Mouse (Mus musculus): ENCODE data around the gene Necap2. TPM values are rescaled to one million over a fixed set of nuclear protein-coding genes. Genes with fewer than 3 reads are reported as not detected.

Necap2 gene
- polyA plus RNA-seq, 1 experiment = 22.6 TPM

DNA sequence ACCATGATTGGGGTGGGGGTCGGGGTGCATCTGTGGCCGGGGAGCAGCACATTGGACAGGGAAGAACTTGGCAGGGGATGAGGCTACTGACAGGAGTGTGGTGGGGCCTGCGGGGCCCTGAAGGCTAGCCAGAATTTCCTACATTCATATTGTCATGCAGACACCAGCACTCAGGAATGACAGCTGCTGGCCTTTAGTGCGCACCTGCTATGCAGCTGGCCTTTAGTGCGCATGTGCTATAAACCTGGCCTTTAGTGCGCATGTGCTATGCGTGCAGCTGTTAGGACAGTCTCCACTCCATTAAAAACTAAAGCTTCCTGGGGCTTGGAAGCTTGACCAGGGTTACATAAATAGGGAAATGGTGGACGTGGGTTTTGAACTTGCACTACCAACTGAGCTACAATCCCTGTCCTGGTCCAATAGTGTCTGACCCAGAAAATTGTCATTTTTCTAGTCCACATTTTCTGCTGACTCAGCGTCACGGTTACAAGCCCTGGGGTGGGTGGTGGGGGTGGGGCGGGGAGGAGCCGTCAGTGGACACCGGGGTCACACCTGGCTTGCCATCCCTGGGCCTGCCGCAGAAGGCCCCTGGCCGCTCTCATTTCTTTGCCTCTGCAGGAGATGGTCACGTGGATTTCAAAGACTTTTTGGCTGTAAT is 28.5 kb upstream of the Necap2 start:
- Histone ChIP-seq H3K9me3 (ENCODE audit: control insufficient read depth, low read length) (peaks cover 7% of the 10 kb centered on the region), H3K27me3 (ENCODE audit: control insufficient read depth) (peaks cover 2% of the 10 kb centered on the region; the same call in 1 of the 2 replicates), H3K4me1 (ENCODE audit: control insufficient read depth) (no peaks in the 10 kb centered on the region), H3K36me3 (ENCODE audit: control insufficient read depth) (peaks cover 13% of the 10 kb centered on the region), H3K4me3 (replicated peaks) (no peak overlapping the region)
- TF ChIP-seq TAL1 (IDR thresholded peaks at IDR 0.05; ENCODE audit: low read length) (no peak), GATA1 (IDR thresholded peaks at IDR 0.05; ENCODE audit: low read length) (no peak)

DNA sequence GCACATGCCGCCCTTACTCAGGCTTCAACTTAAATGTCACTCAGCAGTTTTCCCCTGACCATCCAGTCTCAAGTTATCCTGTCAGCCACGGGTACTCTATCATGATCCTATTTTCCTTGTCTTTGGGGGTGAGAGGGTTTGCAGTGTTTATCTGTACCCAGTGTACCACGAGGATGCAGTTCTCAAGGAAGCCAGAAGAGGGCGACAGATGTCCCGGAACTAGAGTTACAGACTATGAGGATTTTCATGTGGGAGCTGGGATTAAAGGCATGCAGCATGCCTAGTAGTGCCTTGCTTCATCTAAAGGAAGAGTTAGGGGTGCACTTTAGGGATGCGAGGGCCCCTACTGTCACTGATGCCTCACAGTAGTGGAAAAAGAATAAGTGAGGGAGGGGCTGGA is 23.7 kb upstream of the Necap2 start:
- H3K36me3 ChIP-seq (ENCODE audit: control insufficient read depth) = no peaks in the 10 kb centered on the region
- H3K4me1 ChIP-seq (ENCODE audit: control insufficient read depth) = peaks cover 10% of the 10 kb centered on the region
- no peaks in the 10 kb centered on the region; the same call in 1 of the 2 replicates for H3K27me3 ChIP-seq (ENCODE audit: control insufficient read depth)
- TF ChIP-seq TAL1 (IDR thresholded peaks at IDR 0.05; ENCODE audit: low read length) = no peak
- TF ChIP-seq GATA1 (IDR thresholded peaks at IDR 0.05; ENCODE audit: low read length) = no peak
- H3K4me3 ChIP-seq (replicated peaks) = no peak overlapping the region
- no peaks in the 10 kb centered on the region for H3K9me3 ChIP-seq (ENCODE audit: control insufficient read depth, low read length)

DNA sequence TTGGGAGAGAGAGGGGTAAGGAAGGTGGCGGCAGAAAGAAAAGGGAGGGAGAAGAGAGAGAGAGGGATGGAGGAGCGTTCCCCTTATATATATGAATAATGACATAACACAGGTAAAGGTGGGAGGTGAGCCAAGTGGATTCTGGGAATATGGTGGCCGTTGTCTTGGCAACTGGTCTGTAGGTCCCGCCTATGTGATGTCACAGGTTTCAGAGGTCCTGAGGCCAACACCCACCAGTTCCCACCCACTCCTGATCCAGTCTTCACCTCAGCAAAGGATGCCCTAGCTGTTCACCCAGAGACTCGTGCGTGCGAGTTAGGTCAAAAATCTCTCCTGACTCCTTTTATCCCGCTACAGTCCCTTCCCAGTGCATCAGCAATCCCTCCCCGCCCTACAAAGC is 23.1 kb upstream of the Necap2 start:
- Histone ChIP-seq H3K4me1 (ENCODE audit: control insufficient read depth) (peaks cover 10% of the 10 kb centered on the region), H3K27me3 (ENCODE audit: control insufficient read depth) (no peaks in the 10 kb centered on the region; the same call in 1 of the 2 replicates), H3K4me3 (replicated peaks) (no peak overlapping the region), H3K9me3 (ENCODE audit: control insufficient read depth, low read length) (no peaks in the 10 kb centered on the region), H3K36me3 (ENCODE audit: control insufficient read depth) (no peaks in the 10 kb centered on the region)
- no peak for TF ChIP-seq GATA1 (IDR thresholded peaks at IDR 0.05; ENCODE audit: low read length)
- no peak for TF ChIP-seq TAL1 (IDR thresholded peaks at IDR 0.05; ENCODE audit: low read length)

DNA sequence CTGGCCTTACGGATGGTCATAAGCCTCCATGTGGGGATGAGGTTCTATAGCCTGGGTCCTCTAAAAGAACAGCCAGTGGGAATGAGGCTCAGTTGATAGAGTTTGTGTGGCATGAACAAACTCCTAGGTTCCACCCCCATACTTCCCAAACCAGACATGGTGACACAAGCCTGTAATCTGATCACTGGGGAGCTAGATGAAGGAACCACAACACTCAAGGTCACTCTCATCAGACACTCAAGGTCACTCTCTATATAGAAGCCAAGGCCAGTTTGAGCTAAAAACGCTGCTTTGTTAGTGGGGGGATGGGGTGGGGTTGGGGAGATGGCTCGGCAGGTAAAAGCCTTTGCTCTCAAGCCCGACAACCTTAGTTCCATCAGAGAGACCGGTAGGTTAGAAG is 21.8 kb upstream of the Necap2 start:
- TF ChIP-seq TAL1 (IDR thresholded peaks at IDR 0.05; ENCODE audit: low read length) (no peak), GATA1 (IDR thresholded peaks at IDR 0.05; ENCODE audit: low read length) (no peak)

DNA sequence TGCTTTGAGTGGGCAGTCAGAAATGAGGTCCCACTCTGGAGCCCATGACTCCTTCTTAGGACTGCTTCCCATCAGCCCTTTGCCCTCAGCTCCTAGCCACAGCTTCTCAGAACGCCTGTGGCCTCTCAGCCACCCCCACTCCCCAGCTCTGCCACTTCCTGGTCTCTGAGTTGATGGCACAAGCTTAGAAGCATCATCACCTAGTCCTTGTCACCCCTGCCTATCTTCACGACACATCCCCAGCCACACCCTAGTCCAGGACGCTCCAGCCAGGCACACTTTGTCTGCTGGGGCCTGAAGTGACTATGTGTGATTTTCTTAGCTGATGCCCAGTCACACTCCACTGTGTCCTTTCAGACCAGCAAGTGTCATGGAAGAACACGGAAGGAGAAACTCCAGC is 20.8 kb upstream of the Necap2 start:
- Histone ChIP-seq H3K9me3 (ENCODE audit: control insufficient read depth, low read length) (no peaks in the 10 kb centered on the region), H3K27me3 (ENCODE audit: control insufficient read depth) (no peaks in the 10 kb centered on the region), H3K4me3 (replicated peaks) (no peak overlapping the region), H3K36me3 (ENCODE audit: control insufficient read depth) (no peaks in the 10 kb centered on the region), H3K4me1 (ENCODE audit: control insufficient read depth) (peaks cover 10% of the 10 kb centered on the region)
- no peak for TF ChIP-seq TAL1 (IDR thresholded peaks at IDR 0.05; ENCODE audit: low read length)
- TF ChIP-seq GATA1 (IDR thresholded peaks at IDR 0.05; ENCODE audit: low read length) = no peak

More for the DNA sequence above, 21.8 kb upstream of the Necap2 start:
- Histone ChIP-seq H3K9me3 (ENCODE audit: control insufficient read depth, low read length) (no peaks in the 10 kb centered on the region), H3K36me3 (ENCODE audit: control insufficient read depth) (no peaks in the 10 kb centered on the region), H3K27me3 (ENCODE audit: control insufficient read depth) (no peaks in the 10 kb centered on the region; the same call in 1 of the 2 replicates), H3K4me1 (ENCODE audit: control insufficient read depth) (peaks cover 10% of the 10 kb centered on the region), H3K4me3 (replicated peaks) (no peak overlapping the region)

DNA sequence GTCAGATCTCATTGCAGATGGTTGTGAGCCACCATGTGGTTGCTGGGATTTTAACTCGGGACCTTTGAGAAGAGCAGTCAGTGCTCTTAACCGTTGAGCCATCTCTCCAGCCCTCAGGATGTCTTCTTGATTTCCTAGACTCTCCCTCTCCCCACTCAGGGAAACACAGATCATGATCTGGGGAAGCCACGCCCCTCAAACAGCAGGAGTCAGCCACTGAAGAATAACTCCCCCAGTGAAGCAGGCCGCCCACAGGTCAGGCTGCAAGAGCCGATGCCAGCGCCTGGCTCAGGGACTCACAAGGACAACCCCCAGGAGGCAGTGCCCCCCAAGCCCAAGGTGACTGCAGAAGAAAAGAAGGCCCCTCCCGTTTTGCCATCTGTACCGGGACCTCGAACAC is 18.6 kb upstream of the Necap2 start:
- Histone ChIP-seq H3K36me3 (ENCODE audit: control insufficient read depth) (no peaks in the 10 kb centered on the region), H3K27me3 (ENCODE audit: control insufficient read depth) (no peaks in the 10 kb centered on the region), H3K9me3 (ENCODE audit: control insufficient read depth, low read length) (no peaks in the 10 kb centered on the region), H3K4me3 (replicated peaks) (no peak overlapping the region), H3K4me1 (ENCODE audit: control insufficient read depth) (peaks cover 10% of the 10 kb centered on the region)
- TF ChIP-seq GATA1 (IDR thresholded peaks at IDR 0.05; ENCODE audit: low read length) (no peak), TAL1 (IDR thresholded peaks at IDR 0.05; ENCODE audit: low read length) (no peak)

DNA sequence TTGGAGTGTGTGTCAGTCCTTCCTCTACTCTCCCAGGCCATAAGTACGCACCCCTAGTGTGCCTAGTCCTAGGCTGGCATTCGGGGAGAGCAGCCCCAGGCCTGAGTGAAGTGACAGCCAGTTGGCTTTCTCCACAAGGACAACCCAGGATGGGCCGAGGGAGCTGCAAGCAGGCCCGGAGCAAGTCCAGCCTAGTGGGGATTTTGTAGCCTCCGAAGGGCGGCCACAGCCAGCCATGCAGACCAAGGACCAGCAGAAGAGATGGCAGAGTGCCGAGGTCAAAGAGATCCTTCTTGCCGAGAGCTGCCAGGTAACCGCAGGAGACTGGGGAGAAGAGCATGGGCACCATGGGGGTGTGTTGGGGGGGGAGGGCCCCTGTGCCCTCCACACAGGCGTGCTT is 16.9 kb upstream of the Necap2 start:
- no peaks in the 10 kb centered on the region for H3K36me3 ChIP-seq (ENCODE audit: control insufficient read depth)
- peaks cover 10% of the 10 kb centered on the region for H3K4me1 ChIP-seq (ENCODE audit: control insufficient read depth)
- no peak for TF ChIP-seq TAL1 (IDR thresholded peaks at IDR 0.05; ENCODE audit: low read length)
- TF ChIP-seq GATA1 (IDR thresholded peaks at IDR 0.05; ENCODE audit: low read length) = no peak
- no peaks in the 10 kb centered on the region for H3K9me3 ChIP-seq (ENCODE audit: control insufficient read depth, low read length)
- no peaks in the 10 kb centered on the region for H3K27me3 ChIP-seq (ENCODE audit: control insufficient read depth)
- H3K4me3 ChIP-seq (replicated peaks) = no peak overlapping the region

DNA sequence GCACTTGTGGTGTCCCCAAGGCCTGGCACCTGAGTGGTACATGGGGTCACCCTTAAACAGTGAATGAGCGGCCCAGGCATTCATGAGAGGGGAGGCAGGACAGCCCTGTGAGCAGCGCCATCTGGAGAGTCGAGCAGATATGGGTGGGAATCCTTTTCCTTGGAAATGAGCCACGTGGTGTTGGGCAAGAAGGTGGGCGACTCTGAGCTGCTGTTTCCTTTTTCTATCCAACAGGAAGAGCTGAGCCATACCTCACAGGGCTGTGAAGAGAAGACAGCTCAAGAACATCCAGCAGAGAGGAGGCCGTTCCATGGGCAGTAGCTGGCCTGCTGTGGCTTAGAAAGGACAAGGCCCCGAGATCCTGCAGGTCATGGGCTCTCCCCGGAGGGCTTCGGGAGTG is 10.6 kb upstream of the Necap2 start:
- TF ChIP-seq GATA1 (IDR thresholded peaks at IDR 0.05; ENCODE audit: low read length) (no peak), TAL1 (IDR thresholded peaks at IDR 0.05; ENCODE audit: low read length) (no peak)
- Histone ChIP-seq H3K4me1 (ENCODE audit: control insufficient read depth) (peaks cover 2% of the 10 kb centered on the region; the same call in 1 of the 2 replicates), H3K36me3 (ENCODE audit: control insufficient read depth) (no peaks in the 10 kb centered on the region), H3K9me3 (ENCODE audit: control insufficient read depth, low read length) (no peaks in the 10 kb centered on the region), H3K27me3 (ENCODE audit: control insufficient read depth) (no peaks in the 10 kb centered on the region), H3K4me3 (replicated peaks) (no peak overlapping the region)

DNA sequence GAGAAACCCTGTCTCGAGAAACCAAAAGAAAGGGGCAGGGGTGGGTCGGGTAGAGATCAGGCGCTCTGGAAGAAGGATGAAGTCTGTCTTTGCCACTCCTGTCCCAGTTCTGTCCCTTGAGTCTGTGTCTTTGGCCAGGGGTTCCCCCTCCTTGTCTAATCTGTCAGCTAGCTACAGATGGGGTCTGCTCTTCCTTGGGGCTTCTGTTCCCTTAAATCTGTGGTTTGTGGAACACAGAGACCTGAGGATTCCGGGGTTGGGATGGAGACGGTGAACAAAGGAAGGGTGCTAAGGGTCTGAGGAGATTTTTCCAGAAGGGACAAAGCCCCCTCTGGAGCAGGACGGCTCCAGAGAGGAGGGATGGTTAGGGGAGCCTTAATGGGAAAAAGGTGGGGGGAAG is 9.9 kb upstream of the Necap2 start, which contains the start of gene Spata21:
Spata21 (plus strand) TSS at position 301 of the 400 bp plus-strand sequence.
- Histone ChIP-seq H3K36me3 (ENCODE audit: control insufficient read depth) (no peaks in the 10 kb centered on the region), H3K4me1 (ENCODE audit: control insufficient read depth) (peaks cover 2% of the 10 kb centered on the region; the same call in 1 of the 2 replicates), H3K27me3 (ENCODE audit: control insufficient read depth) (no peaks in the 10 kb centered on the region), H3K9me3 (ENCODE audit: control insufficient read depth, low read length) (no peaks in the 10 kb centered on the region), H3K4me3 (replicated peaks) (no peak within 1 kb of the TSS)
- TF ChIP-seq TAL1 (IDR thresholded peaks at IDR 0.05; ENCODE audit: low read length) = no peak
- no peak for TF ChIP-seq GATA1 (IDR thresholded peaks at IDR 0.05; ENCODE audit: low read length)

Data from erythroblast, embryonic 14.5 days (primary cell).